Comparison of ENCODE assay signal across 24 mouse cellular contexts in genomic region chr7:66003447-66003846, GRCm38 (mm10). TPM values are rescaled to one million over a fixed set of nuclear protein-coding genes. Genes with fewer than 3 reads are reported as not detected.
"Had no signal": no experiment of that assay in that cellular context is flagged by ENCODE, and none has a peak within 500 bp of the region (broad histone marks: within the 10 kb centered on the region; RNA-seq: fewer than 3 reads in every experiment).

No protein-coding gene starts in this region.

- H3K4me1 ChIP-seq: liver, embryonic 15.5 days; megakaryocyte, embryonic 14.5 days; midbrain, embryonic 12.5 days; stomach, embryonic 15.5 days had no signal

- H3K4me2 ChIP-seq: liver, embryonic 15.5 days; lung, embryonic 14.5 days; midbrain, embryonic 12.5 days; stomach, embryonic 15.5 days had no signal

- H3K9me3 ChIP-seq: liver, embryonic 15.5 days; midbrain, embryonic 12.5 days; stomach, embryonic 15.5 days had no signal

- DNase-seq: kidney, adult 11 months; kidney, adult 9 months; left cerebral cortex, postnatal 4 days; lung, embryonic 14.5 days; lung, postnatal 10 days; lung, postnatal 4 days; right cerebral cortex, postnatal 14 days; thymus, adult 2 months; thymus, postnatal 25 days had no signal

- H3K9ac ChIP-seq: liver, embryonic 15.5 days; lung, embryonic 14.5 days; midbrain, embryonic 12.5 days; stomach, embryonic 15.5 days had no signal

- H3K36me3 ChIP-seq: liver, embryonic 15.5 days; midbrain, embryonic 12.5 days; stomach, embryonic 15.5 days had no signal

- H3K27ac ChIP-seq: kidney, postnatal 0 days; liver, embryonic 15.5 days; midbrain, embryonic 12.5 days; stomach, embryonic 15.5 days had no signal

- H3K4me3 ChIP-seq: liver, embryonic 15.5 days; megakaryocyte, embryonic 14.5 days; midbrain, embryonic 12.5 days; stomach, embryonic 15.5 days had no signal

- H3K27me3 ChIP-seq: liver, embryonic 15.5 days; midbrain, embryonic 12.5 days; stomach, embryonic 15.5 days had no signal

RNA-seq across cellular contexts. Expression of gene Gm45213, which starts 40.0 kb away (rescaled TPM):
- total RNA-seq: layer of hippocampus, adult 8-10 months; layer of hippocampus, postnatal 14 days; left cerebral cortex, adult 18-20 months; left cerebral cortex, postnatal 10 days; left cerebral cortex, postnatal 4 days; midbrain, postnatal 0 days had no signal
- polyA plus RNA-seq: kidney, postnatal 0 days; limb, embryonic 14.5 days; liver, embryonic 15.5 days; lung, embryonic 14.5 days; midbrain, embryonic 12.5 days; midbrain, postnatal 0 days; neural tube, embryonic 14.5 days; spleen, adult 2 months; stomach, embryonic 15.5 days; testis, adult 2 months; thymus, adult 2 months; urinary bladder, adult 2 months had no signal
